Mouse (Mus musculus) E14TG2a.4 (cell line): ENCODE measurements around the gene Nap1l4.

Experiments
- CTCF ChIP-seq: conservative IDR thresholded peaks from 2 replicates; pipeline ENCODE4 v1.5.1; 2014; ENCODE audit warnings: low read length
- POU5F1 ChIP-seq: IDR thresholded peaks from 2 replicates; pipeline ENCODE4 v1.6.1; 2014; ENCODE audit warnings: low read length, borderline replicate concordance

GRCm38 (mm10) chr7:143476702-143477335 is 72.1 kb downstream of the Nap1l4 start:
- TF ChIP-seq CTCF (peak; percentile 35; the same call in 1 of the 2 replicates), POU5F1 (no peak)
